ENCODE assay signal across 18 mouse cellular contexts in the genomic region with DNA sequence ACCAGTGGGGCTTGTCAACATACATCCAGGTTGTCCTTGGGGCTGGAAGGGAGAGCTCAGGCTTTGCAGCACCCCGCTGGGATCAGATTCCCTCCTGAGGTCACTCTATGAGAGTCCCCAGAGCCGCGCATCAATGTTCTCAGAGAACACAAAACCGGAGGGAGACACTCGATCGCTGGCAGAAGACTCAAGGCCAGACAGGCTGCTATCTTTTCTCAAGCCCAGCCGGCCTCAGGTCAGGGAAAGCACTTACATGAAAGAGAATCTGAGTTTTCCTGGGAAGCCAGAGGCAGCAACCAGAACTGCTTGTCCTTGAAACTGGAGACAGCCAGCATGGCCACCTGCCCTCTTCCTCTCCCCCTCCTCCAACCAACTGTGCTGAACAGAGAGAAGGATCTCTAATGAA. TPM values are rescaled to one million over a fixed set of nuclear protein-coding genes. Genes with fewer than 3 reads are reported as not detected.
DNase-seq lines count a peak whose midpoint lies in the region; ATAC-seq and TF ChIP-seq lines count a peak whose summit lies in the region.
"Had no signal": no experiment of that assay in that cellular context is flagged by ENCODE, and none has a peak within 500 bp of the region (broad histone marks: within the 10 kb centered on the region; RNA-seq: fewer than 3 reads in every experiment).

No protein-coding gene starts in this region.

- no peaks in the 10 kb centered on the region for H3K9me3 ChIP-seq in heart, embryonic 10.5 days
- H3K9me3 ChIP-seq in liver, postnatal 0 days (ENCODE audit: low read length) = no peaks in the 10 kb centered on the region
- H3K9me3 ChIP-seq: forebrain, embryonic 13.5 days; heart, embryonic 12.5 days; neural tube, embryonic 12.5 days had no signal

- H3K4me1 ChIP-seq in heart, embryonic 10.5 days = peaks cover 21% of the 10 kb centered on the region
- no peaks in the 10 kb centered on the region for H3K4me1 ChIP-seq in liver, postnatal 0 days (ENCODE audit: insufficient read depth)

- H3K27ac ChIP-seq in heart, embryonic 10.5 days = peak overlapping the region; percentile 47
- no peak overlapping the region for H3K27ac ChIP-seq in liver, postnatal 0 days (ENCODE audit: low read depth)
- H3K27ac ChIP-seq: forebrain, embryonic 13.5 days; neural tube, embryonic 12.5 days; stomach, postnatal 0 days had no signal

- no peak for ATAC-seq in liver, postnatal 0 days
- ATAC-seq: forebrain, embryonic 13.5 days had no signal

- TF ChIP-seq CTCF in liver, postnatal 0 days (IDR thresholded peaks at IDR 0.05; ENCODE audit: low read depth) = no peak

- WGBS in heart, embryonic 10.5 days = 66% methylated on average over 7 of the region's 7 CpGs
- 65% methylated on average over 7 of the region's 7 CpGs for WGBS in liver, postnatal 0 days (ENCODE audit: insufficient replicate concordance)

- no peaks in the 10 kb centered on the region for H3K36me3 ChIP-seq in heart, embryonic 10.5 days
- H3K36me3 ChIP-seq in liver, postnatal 0 days (replicated peaks; ENCODE audit: insufficient read depth, low read length) = no peaks in the 10 kb centered on the region
- H3K36me3 ChIP-seq: G1E; heart, embryonic 12.5 days; neural tube, embryonic 12.5 days had no signal

- H3K4me2 ChIP-seq in liver, postnatal 0 days (ENCODE audit: low read depth, low read length) = no peak overlapping the region
- H3K4me2 ChIP-seq: forebrain, embryonic 13.5 days; heart, embryonic 12.5 days; neural tube, embryonic 12.5 days had no signal

- H3K27me3 ChIP-seq in heart, embryonic 10.5 days (ENCODE audit: insufficient read depth, poor library complexity, severe bottlenecking) = no peaks in the 10 kb centered on the region
- no peaks in the 10 kb centered on the region for H3K27me3 ChIP-seq in liver, postnatal 0 days (ENCODE audit: insufficient read depth, low read length)
- H3K27me3 ChIP-seq: forebrain, embryonic 13.5 days; heart, embryonic 12.5 days; neural tube, embryonic 12.5 days had no signal

- H3K4me3 ChIP-seq in heart, embryonic 10.5 days = no peak overlapping the region
- H3K4me3 ChIP-seq in liver, postnatal 0 days (ENCODE audit: low read depth, low read length) = no peak overlapping the region
- H3K4me3 ChIP-seq: forebrain, embryonic 13.5 days; heart, embryonic 12.5 days; neural tube, embryonic 12.5 days had no signal

- TF ChIP-seq EP300 in liver, postnatal 0 days (IDR thresholded peaks at IDR 0.05; ENCODE audit: low read depth) = no peak

- no peak overlapping the region for H3K9ac ChIP-seq in liver, postnatal 0 days (replicated peaks)
- H3K9ac ChIP-seq: forebrain, embryonic 13.5 days; heart, embryonic 12.5 days; neural tube, embryonic 12.5 days had no signal

- DNase-seq in heart, embryonic 10.5 days (ENCODE audit: low spot score) = no peak
- no peak for DNase-seq in heart, adult 9 months (ENCODE audit: low spot score in 2 of 2)
- DNase-seq in ES-CJ7 (ENCODE audit: low read depth, low spot score) = peak; percentile 49
- DNase-seq in adrenal gland, adult 8-10 months = peak; percentile 61
- DNase-seq in gastrocnemius, adult 8-10 months (ENCODE audit: low spot score in 2 of 2) = peak; percentile 63 to 66
- DNase-seq in layer of hippocampus, adult 18-20 months (ENCODE audit: low spot score in 2 of 2) = no peak
- DNase-seq in liver, postnatal 0 days = no peak
- no peak for DNase-seq in frontal cortex, postnatal 25 days (ENCODE audit: low spot score in 2 of 2)
- DNase-seq: B cell, adult 2 months; cerebellum, adult 18-20 months; heart, postnatal 36 days; kidney, adult 2 months; lung, adult 18-20 months had no signal

RNA-seq across cellular contexts. Expression of a gene that starts 52.5 kb away (rescaled TPM):
- 9.4 and 23.6 TPM in 2 replicates for polyA plus RNA-seq in heart, embryonic 10.5 days (2016; fragmentation: Nextera tagmentation; extraction: Ambion mirVana)
- total RNA-seq in adrenal gland, adult 8-10 months (2022) = 1 to 10 TPM; 1.0 to 2.3 (median 1.6) TPM
- total RNA-seq in gastrocnemius, adult 8-10 months (2022) = 10 to 100 TPM; 52.7 to 80.1 (median 76.0) TPM
- total RNA-seq in layer of hippocampus, adult 18-20 months (2021) = 1 to 10 TPM; 3.6 to 3.8 TPM
- 0.26 and 0.50 TPM in 2 replicates for polyA plus RNA-seq in liver, postnatal 0 days (2015; fragmentation: Nextera tagmentation; extraction: Ambion mirVana)

Comparison
In these comparisons a context has a peak if more than half of its experiments do, and no peak if none do; other contexts are left out.
1. DNase-seq: peak in ES-CJ7 (single experiment), adrenal gland, adult 8-10 months (single experiment) and gastrocnemius, adult 8-10 months (2 of 2); none in heart, embryonic 10.5 days (single experiment), heart, adult 9 months (0 of 2), layer of hippocampus, adult 18-20 months (0 of 2), liver, postnatal 0 days (single experiment) and frontal cortex, postnatal 25 days (0 of 2).
2. RNA of a gene that starts 52.5 kb away (total RNA-seq): 52.7 to 80.1 TPM in gastrocnemius, adult 8-10 months; 3.6 to 3.8 TPM in layer of hippocampus, adult 18-20 months and 1.0 to 2.3 TPM in adrenal gland, adult 8-10 months; every median in the first group is over 10 times any median in the second.